Mouse (Mus musculus) cerebellum, adult 2 months (tissue): ENCODE results near the gene Ctps2. TPM values are rescaled to one million over a fixed set of nuclear protein-coding genes. Genes with fewer than 3 reads are reported as not detected.

Source experiments
- DNase-seq, 2 experiments: peaks; one replicate each; pipeline ENCODE4 v3.0.0; 2021
- H3K27ac ChIP-seq: fragments of 200-500 bp; 2 replicates; pipeline ENCODE4 v1.5.1; 2012; ENCODE audit warnings: low read length, control low read depth, inconsistent platforms; ENCODE audit not compliant: insufficient read depth
- H3K27me3 ChIP-seq: fragments of 200-500 bp; 2 replicates; pipeline ENCODE4 v1.6.1; 2012; ENCODE audit warnings: inconsistent platforms, mild to moderate bottlenecking, low read length, moderate library complexity; ENCODE audit not compliant: control insufficient read depth, insufficient read depth
- H3K4me1 ChIP-seq: fragments of 200-500 bp; 2 replicates; pipeline ENCODE4 v1.6.1; 2011; ENCODE audit warnings: low read length; ENCODE audit not compliant: control insufficient read depth, insufficient read depth
- H3K4me3 ChIP-seq: fragments of 200-500 bp; replicated peaks from 2 replicates; pipeline ENCODE3; 2011; ENCODE audit warnings: mild to moderate bottlenecking, low read depth, low read length, control low read depth; ENCODE audit not compliant: insufficient read depth
- CTCF ChIP-seq: fragments of 200-500 bp; IDR thresholded peaks from 2 replicates; pipeline ENCODE4 v1.5.1; 2011; ENCODE audit warnings: low read depth, mild to moderate bottlenecking, control low read depth, low read length, moderate library complexity, borderline replicate concordance; ENCODE audit not compliant: insufficient read depth
- POLR2A ChIP-seq: fragments of 200-500 bp; IDR thresholded peaks from 2 replicates; pipeline ENCODE4 v1.6.1; 2011; ENCODE audit warnings: low read length, control low read depth, borderline replicate concordance; ENCODE audit not compliant: insufficient read depth
- WGBS: fragments of 180-500 bp; shearing (Covaris S2); methylation state at CpG from one replicate; pipeline ENCODE4 v1.1.7; 2018; 5-methylcytosine and 5-hydroxymethylcytosine counted together
- polyA plus RNA-seq: library from polyadenylated mRNA; depleted of rRNA; stranded (reverse); fragments of >200 nt; gene quantifications from 2 replicates; pipeline ENCODE4 v1.2.3, GENCODE M21; 2012; rRNA removed

The Ctps2 gene
- polyA plus RNA-seq, 1 experiment: 90.7 TPM

- no peak for DNase-seq
- 48% methylated on average over 4 of the region's 4 CpGs for WGBS
- H3K27ac ChIP-seq: no peak overlapping the region
- 0 out of 2 replicates have a peak, but pooled peaks cover 2% of the 10 kb centered on the region for H3K4me1 ChIP-seq
- no peak overlapping the region for H3K4me3 ChIP-seq
- TF ChIP-seq CTCF: no peak
- no peak for TF ChIP-seq POLR2A
- H3K27me3 ChIP-seq: no peaks in the 10 kb centered on the region
Observed at GRCm38 (mm10) chrX:162991396-162991795, 90.4 kb downstream of the Ctps2 start.

- WGBS: 63% methylated on average over 3 of the region's 3 CpGs
- Histone ChIP-seq H3K27me3 (no peaks in the 10 kb centered on the region), H3K4me1 (0 out of 2 replicates have a peak, but pooled peaks cover 2% of the 10 kb centered on the region), H3K27ac (no peak overlapping the region), H3K4me3 (no peak overlapping the region)
- TF ChIP-seq CTCF (no peak), POLR2A (no peak)
- DNase-seq: peak in 1 of 2 experiments; percentile 8
Observed at GRCm38 (mm10) chrX:162992121-162992520, 91.1 kb downstream of the Ctps2 start.

DNA sequence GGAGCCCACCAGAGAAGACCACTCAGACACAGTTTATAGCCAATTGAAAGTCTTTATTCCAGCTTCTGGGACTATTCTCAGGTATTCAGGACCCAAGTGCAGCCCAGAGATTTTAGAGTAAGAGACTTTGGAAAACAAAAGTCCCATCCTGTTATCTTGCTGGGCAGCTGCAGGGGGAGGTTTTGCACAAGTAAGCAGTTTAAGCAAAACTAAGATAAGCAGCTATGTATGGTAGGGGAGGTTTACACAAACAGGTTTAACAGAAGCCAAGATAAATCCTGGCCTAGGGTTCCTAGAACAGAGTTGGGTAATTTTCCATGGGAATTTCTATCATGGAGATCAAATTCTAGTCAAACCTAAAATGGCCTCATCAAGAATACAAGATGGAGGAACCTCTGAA is 126.8 kb downstream of the Ctps2 start:
- no peak overlapping the region for H3K4me3 ChIP-seq
- no peak for DNase-seq
- no peak overlapping the region for H3K27ac ChIP-seq
- no peak for TF ChIP-seq CTCF
- no peaks in the 10 kb centered on the region for H3K4me1 ChIP-seq
- H3K27me3 ChIP-seq: no peaks in the 10 kb centered on the region

- H3K27ac ChIP-seq: no peak overlapping the region
- no peak for DNase-seq
- H3K4me1 ChIP-seq: no peaks in the 10 kb centered on the region
- WGBS: 62% methylated on average over 3 of the region's 3 CpGs
- TF ChIP-seq POLR2A (no peak), CTCF (no peak)
- no peaks in the 10 kb centered on the region for H3K27me3 ChIP-seq
- H3K4me3 ChIP-seq: no peak overlapping the region
Observed at GRCm38 (mm10) chrX:163038767-163039166, 137.7 kb downstream of the Ctps2 start.

DNA sequence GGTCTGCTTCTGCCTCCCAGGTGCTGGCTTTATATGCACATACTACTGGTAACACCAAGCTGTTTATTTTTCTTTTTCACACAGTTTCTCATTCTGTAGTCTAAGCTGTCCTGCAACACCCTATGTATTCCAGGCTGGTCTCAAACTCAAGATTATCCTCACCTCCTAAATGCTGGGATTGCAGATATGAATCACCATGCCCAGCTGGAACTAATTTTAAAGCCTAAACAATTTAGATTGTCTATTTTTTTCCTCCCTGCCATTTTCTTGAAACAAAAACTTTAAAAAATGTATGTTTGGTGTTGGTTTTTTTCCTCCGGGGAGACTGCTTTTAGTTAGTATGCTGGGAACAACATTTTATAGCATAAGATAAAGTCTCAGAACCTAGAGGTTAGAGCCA is 141.7 kb downstream of the Ctps2 start:
- TF ChIP-seq POLR2A (no peak), CTCF (no peak)
- 75% methylated on average over 1 of the region's 1 CpGs for WGBS
- no peak overlapping the region for H3K4me3 ChIP-seq

GRCm38 (mm10) chrX:163063936-163064335 is 162.9 kb downstream of the Ctps2 start:
- Histone ChIP-seq H3K27ac (no peak overlapping the region), H3K4me1 (no peaks in the 10 kb centered on the region), H3K4me3 (no peak overlapping the region), H3K27me3 (no peaks in the 10 kb centered on the region)
- WGBS: 71% methylated on average over 1 of the region's 1 CpGs
- DNase-seq: no peak
- TF ChIP-seq CTCF (no peak), POLR2A (no peak)

More for the DNA sequence above, 141.7 kb downstream of the Ctps2 start:
- Histone ChIP-seq H3K27ac (no peak overlapping the region), H3K27me3 (no peaks in the 10 kb centered on the region), H3K4me1 (no peaks in the 10 kb centered on the region)
- DNase-seq: no peak

Other genes with a start within 250 kb of the Ctps2 start
- 109 and 111 TPM in 2 replicates for gene Rbbp7, start 140.8 kb upstream of the Ctps2 start, polyA plus RNA-seq
- gene Txlng, start 71.8 kb upstream of the Ctps2 start, polyA plus RNA-seq: 13.4 and 13.9 TPM in 2 replicates
- 24.9 and 25.6 TPM in 2 replicates for gene Syap1, start 12.8 kb upstream of the Ctps2 start, polyA plus RNA-seq
- 0.29 TPM in 1 of 2 replicates, not detected in the other for gene S100g, start 63.4 kb downstream of the Ctps2 start, polyA plus RNA-seq